Mouse (Mus musculus): Measurements from ENCODE around the gene Camta2. TPM values are rescaled to one million over a fixed set of nuclear protein-coding genes. Genes with fewer than 3 reads are reported as not detected.

Gene Camta2
- polyA plus RNA-seq, 1 experiment from 2014 or later, result 9.8 TPM

DNA sequence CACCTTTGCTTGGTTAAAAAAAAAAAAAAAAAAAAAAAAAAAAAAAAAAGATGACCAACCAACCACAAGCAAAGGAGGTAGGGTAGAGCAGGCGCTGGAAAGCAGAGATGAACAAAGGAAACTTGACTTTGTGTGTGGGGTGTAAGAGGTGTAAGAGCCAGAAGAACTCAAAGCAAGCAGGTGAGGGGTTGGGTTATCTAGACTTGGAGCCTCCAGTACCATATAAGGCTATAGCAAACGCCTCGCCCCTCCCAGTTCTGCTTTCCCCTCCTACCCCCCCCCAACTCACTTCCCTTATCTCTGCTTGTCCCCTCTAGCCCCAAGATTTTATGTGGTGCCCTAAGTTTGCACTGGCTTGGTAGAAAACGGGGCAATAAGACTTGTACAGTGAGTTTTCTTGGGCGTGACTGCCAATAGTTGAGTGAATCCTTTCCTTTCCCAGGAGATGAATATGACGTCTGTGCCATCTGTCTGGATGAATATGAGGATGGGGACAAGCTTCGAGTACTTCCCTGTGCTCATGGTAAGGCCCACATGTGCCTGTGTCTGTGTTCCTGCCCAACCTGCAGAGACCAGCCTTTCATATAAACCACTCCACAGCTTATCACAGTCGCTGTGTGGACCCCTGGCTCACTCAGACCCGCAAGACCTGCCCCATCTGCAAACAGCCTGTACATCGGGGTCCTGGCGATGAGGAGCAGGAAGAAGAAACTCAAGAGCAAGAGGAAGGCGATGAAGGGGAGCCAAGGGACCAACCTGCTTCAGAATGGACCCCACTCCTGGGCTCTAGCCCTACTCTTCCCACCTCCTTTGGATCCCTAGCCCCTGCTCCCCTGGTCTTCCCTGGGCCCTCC is 37.4 kb downstream of the Camta2 start:
- Histone ChIP-seq H3K4me3 (peak overlapping the region; percentile 18; the same call in 1 of the 2 replicates), H3K9me3 (replicated peaks) (no peaks in the 10 kb centered on the region), H3K27me3 (ENCODE audit: low read depth, poor library complexity, severe bottlenecking) (no peaks in the 10 kb centered on the region), H3K27ac (replicated peaks) (no peak overlapping the region), H3K4me1 (peaks cover 60% of the 10 kb centered on the region), H3K36me3 (peaks cover 55% of the 10 kb centered on the region)
- 81% methylated on average over 12 of the region's 12 CpGs for WGBS
- DNase-seq (ENCODE audit: low spot score), result no peak

DNA sequence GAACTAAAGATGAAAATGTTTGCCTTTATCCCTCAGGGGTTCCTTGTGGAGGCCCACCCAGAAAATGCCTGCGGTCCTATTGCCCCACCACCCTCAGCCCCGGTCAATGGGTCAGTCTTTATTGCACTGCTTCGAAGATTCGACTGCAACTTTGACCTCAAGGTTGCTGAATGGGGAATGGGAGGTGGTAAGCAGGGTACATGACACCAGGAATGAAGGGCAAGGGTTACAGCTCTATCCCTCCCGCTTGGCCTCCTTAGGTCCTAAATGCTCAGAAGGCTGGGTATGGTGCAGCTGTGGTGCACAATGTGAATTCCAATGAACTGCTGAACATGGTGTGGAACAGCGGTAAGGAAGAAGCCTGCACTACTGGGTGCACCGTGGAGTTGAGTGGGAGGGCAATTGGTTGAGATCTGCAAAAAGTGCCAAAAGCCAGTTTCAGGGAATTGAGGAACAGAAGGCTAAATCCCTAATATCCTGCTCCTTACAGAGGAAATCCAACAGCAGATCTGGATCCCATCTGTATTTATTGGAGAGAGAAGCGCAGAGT is 38.6 kb downstream of the Camta2 start:
- Histone ChIP-seq H3K27me3 (ENCODE audit: low read depth, poor library complexity, severe bottlenecking) (no peaks in the 10 kb centered on the region), H3K9me3 (replicated peaks) (no peaks in the 10 kb centered on the region), H3K4me3 (peak overlapping the region; percentile 90; the same call in 1 of the 2 replicates), H3K4me1 (peaks cover 57% of the 10 kb centered on the region), H3K27ac (replicated peaks) (no peak overlapping the region), H3K36me3 (peaks cover 68% of the 10 kb centered on the region)
- no peak for DNase-seq (ENCODE audit: low spot score)
- WGBS, result 85% methylated on average over 8 of the region's 8 CpGs

DNA sequence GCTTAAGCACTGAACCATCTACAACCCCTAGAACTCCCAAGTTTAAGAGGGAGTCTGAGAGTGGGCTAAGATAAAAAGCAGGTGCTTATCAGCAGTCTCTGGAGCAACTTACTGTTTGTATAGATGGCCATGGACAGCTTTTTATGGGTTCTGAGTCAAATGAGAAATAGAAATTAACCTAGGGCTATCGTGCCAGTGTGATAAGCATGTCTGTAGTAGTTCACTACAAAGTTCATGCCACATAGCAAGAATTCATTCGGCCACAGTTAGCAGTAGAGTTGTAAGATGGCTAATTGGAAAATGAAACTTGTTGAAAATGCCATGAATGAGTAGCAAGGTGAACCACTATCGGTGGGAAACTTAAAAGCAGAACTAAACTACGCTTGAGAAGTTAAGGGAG is 39.4 kb downstream of the Camta2 start:
- Histone ChIP-seq H3K9me3 (replicated peaks) (no peaks in the 10 kb centered on the region), H3K36me3 (peaks cover 75% of the 10 kb centered on the region), H3K4me1 (peaks cover 57% of the 10 kb centered on the region), H3K27me3 (ENCODE audit: low read depth, poor library complexity, severe bottlenecking) (no peaks in the 10 kb centered on the region), H3K27ac (replicated peaks) (no peak overlapping the region), H3K4me3 (peak overlapping the region; percentile 90)
- 86% methylated on average over 4 of the region's 4 CpGs for WGBS
- DNase-seq (ENCODE audit: low spot score), result no peak

DNA sequence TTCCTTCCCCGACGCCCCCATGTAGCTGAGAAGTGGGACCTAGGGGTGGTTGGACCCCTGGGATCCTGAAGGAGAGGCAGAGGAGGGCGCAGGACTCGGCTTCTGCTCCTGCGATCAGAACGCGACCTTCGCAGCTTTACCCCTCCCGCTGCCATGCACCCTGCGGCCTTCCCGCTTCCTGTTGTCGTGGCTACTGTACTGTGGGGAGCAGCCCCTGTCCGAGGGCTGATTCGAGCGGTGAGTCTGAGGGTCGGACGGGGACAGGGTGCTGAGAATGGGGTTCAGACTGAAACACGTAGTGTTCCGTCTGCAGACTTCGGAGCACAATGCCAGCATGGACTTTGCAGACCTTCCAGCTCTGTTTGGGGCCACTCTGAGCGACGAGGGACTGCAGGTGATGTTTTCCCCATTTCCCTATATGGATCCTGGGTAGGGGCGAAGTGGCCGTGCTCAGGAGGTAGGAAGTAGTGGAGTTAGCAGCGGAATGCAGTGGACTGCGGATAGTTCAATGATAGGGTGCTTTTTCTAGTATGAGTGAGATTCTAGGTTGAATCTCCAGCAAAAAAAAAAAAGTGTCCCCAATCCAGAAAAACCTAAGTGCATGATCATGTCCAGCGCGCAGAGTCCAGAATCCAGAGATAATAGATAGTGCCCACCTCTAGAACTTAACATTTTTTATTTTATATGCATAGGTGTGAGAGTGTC is 40.0 kb downstream of the Camta2 start:
- 5% methylated on average over 28 of the region's 28 CpGs for WGBS
- peaks cover 78% of the 10 kb centered on the region for H3K36me3 ChIP-seq

DNA sequence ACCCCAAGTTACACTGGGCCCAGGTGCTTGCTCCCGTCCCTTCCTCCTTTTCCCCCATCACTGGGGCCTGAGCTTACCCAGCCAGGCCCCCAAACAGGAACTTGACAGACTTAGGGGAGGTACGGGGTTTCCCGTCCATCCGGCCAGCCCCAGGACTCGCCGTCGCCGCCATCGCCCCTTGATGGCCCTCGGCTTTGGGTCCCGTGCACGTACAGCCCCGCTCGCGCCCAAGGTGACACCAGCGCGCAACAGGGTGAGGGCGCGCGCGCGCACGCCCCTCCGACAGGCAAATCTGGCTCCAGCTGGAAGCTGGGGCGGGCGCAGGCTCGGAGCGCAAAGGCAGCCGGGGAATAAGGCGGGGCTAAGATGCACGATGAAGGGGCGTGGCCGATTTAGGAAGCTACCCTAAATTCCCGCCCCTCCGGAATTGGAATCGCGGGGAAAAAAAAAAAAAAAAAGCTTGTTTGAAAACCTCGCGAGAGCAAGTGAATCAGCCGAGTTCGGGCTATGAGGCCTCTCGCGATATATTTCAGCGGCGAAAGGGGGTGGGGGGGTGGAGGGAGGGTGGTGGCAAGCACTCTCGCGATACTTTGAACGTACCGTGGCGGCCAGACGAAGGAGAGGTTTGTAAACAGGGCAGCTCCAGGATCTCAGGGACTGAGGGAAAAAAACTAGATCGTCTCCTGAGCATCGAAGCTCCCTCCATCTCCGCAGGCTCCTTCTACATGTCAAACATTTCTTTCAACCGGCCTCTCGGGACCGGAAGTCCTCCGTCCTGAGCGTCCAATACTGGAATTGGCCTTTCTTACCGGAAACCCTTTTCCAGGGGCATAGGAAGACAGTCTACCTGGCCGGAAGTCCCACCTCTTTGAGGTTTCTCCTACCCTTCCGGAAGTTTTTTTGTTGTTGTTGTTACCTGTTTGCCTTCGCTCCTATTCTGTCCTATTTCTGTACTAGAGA is 40.9 kb downstream of the Camta2 start, which contains the start of the genes Rnf167 and Slc25a11:
Gene Rnf167 (plus strand): TSS at position 545 of the 960 bp plus-strand sequence.
Gene Slc25a11 (minus strand): TSS at position 789 of the 960 bp plus-strand sequence.
- DNase-seq (ENCODE audit: low spot score), result peak; percentile 97
- Histone ChIP-seq H3K36me3 (peaks cover 71% of the 10 kb centered on the region), H3K4me1 (peaks cover 43% of the 10 kb centered on the region), H3K27me3 (ENCODE audit: low read depth, poor library complexity, severe bottlenecking) (no peaks in the 10 kb centered on the region), H3K9me3 (replicated peaks) (no peaks in the 10 kb centered on the region), H3K4me3 (peak within 1 kb of the TSS; percentile 90), H3K27ac (replicated peaks) (peak within 1 kb of the TSS; percentile 95)
- WGBS, result under 1% methylated on average over 63 of the region's 63 CpGs

More for the DNA sequence above, 40.0 kb downstream of the Camta2 start:
- H3K9me3 ChIP-seq (replicated peaks), result no peaks in the 10 kb centered on the region
- H3K27ac ChIP-seq (replicated peaks), result peak overlapping the region; percentile 95
- H3K27me3 ChIP-seq (ENCODE audit: low read depth, poor library complexity, severe bottlenecking), result no peaks in the 10 kb centered on the region
- DNase-seq (ENCODE audit: low spot score), result no peak
- H3K4me3 ChIP-seq, result peak overlapping the region; percentile 90
- H3K4me1 ChIP-seq, result peaks cover 52% of the 10 kb centered on the region

DNA sequence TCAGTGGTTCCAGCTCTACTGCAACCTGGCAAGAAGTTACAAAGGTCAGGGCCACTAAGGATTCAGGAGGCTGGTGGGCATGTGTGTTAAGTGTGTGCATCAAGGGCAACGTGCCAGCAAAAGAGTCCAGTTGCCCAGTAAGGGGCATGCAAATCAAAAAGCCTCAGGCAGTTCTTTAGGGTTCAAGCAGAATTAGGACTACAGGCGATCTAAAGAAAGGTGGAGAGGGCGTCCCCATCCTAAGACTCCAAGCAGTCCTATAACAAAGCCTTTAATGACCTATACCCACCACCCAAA is 41.7 kb downstream of the Camta2 start:
- Histone ChIP-seq H3K27ac (replicated peaks) (peak overlapping the region; percentile 95), H3K36me3 (peaks cover 64% of the 10 kb centered on the region), H3K9me3 (replicated peaks) (no peaks in the 10 kb centered on the region), H3K27me3 (ENCODE audit: low read depth, poor library complexity, severe bottlenecking) (no peaks in the 10 kb centered on the region), H3K4me1 (peaks cover 41% of the 10 kb centered on the region), H3K4me3 (peak overlapping the region; percentile 90)
- 27% methylated on average over 3 of the region's 3 CpGs for WGBS
- no peak for DNase-seq (ENCODE audit: low spot score)

DNA sequence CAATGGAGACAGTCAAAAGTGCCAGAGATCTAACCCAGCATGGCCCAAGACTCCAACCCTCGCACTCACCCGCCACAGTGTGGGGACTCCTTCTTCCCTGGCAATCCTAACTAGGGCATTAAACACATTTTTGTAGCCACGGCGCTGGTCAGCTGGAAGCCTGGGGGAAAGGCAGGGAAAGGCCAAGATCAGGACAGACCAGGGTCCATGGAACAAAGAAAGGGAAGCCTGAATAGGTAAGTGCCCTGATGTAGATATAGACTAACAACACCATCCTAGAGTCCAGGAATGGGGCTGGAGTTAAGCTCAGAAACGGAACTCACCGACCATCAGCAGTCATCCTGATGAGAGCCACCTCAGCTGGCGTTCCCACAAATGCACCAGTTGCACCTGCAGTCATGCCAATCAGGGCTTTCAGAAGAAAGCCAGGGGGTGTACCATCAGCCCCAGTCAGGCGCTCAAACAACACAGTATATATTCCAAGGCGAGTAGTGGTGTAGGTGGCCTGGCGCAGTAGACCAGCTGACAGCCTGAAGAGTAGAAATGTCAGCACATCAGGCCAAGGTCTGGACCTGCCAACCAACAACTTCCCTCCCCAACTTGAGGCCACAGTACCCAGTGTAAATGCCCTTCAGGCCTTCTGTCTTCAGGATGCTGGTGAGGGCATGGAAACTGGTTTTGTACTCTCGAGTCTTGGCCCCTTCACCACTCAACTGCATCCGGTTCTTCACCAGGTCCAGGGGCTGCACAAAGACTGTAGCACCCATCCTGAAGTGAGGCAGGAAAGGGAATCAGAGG is 42.2 kb downstream of the Camta2 start:
- Histone ChIP-seq H3K9me3 (replicated peaks) (no peaks in the 10 kb centered on the region), H3K36me3 (peaks cover 58% of the 10 kb centered on the region)
- WGBS, result 92% methylated on average over 12 of the region's 12 CpGs

DNA sequence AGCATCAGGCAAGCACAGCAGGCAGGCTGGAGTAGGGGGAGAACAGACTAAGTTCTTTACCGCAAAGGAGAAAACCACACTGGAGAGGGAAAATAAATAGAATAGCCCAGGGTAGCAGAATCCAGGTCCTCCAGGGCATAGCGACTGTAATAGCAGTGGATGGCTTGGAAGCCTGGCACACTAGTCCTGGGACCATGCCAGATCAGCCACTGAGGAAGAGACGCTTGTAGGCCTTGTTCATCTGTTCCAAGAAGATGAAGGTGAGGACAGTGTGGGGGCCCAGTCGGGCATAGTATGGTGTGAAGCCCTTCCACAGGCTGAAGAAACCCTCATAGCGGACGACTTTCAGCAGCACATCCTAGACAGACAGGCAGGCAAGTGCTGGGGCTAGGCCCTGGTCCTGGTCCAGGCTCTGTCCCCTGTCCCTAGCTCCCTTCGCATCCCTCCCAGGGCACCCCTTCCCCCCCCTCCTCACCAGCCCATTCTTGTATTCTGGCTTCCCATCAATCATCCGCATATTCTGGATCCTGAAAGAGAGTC is 43.3 kb downstream of the Camta2 start:
- peaks cover 35% of the 10 kb centered on the region for H3K4me1 ChIP-seq
- DNase-seq (ENCODE audit: low spot score), result no peak

More for the DNA sequence above, 42.2 kb downstream of the Camta2 start:
- Histone ChIP-seq H3K27me3 (ENCODE audit: low read depth, poor library complexity, severe bottlenecking) (no peaks in the 10 kb centered on the region), H3K27ac (replicated peaks) (peak overlapping the region; percentile 95), H3K4me3 (peak overlapping the region; percentile 90), H3K4me1 (peaks cover 36% of the 10 kb centered on the region)
- DNase-seq (ENCODE audit: low spot score), result no peak

DNA sequence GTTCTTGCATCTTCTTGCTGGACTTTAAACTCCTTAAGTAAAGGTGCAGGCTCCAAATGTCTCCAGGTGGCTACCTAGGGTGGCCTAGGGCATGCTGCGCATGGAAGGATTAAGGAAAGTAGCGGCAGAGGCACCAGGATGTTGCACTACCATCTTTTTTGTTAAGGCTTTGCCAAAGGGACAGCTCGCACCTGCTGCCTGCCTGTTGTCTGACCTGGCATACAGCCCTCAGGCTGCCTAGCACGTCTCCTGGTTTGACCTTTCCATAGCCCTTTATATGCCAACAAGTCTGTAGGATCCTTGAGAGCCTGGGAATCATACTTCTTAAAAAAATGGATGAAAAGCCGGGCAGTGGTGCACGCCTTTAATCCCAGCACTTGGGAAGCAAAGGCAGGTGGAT is 44.9 kb downstream of the Camta2 start:
- no peaks in the 10 kb centered on the region for H3K27me3 ChIP-seq (ENCODE audit: low read depth, poor library complexity, severe bottlenecking)
- no peaks in the 10 kb centered on the region for H3K9me3 ChIP-seq (replicated peaks)
- no peak overlapping the region for H3K4me3 ChIP-seq
- peaks cover 33% of the 10 kb centered on the region for H3K36me3 ChIP-seq
- DNase-seq (ENCODE audit: low spot score), result no peak
- no peak overlapping the region for H3K27ac ChIP-seq (replicated peaks)
- peaks cover 22% of the 10 kb centered on the region for H3K4me1 ChIP-seq
- 90% methylated on average over 6 of the region's 6 CpGs for WGBS

More for the DNA sequence above, 43.3 kb downstream of the Camta2 start:
- no peaks in the 10 kb centered on the region for H3K27me3 ChIP-seq (ENCODE audit: low read depth, poor library complexity, severe bottlenecking)
- 96% methylated on average over 8 of the region's 8 CpGs for WGBS
- no peaks in the 10 kb centered on the region for H3K9me3 ChIP-seq (replicated peaks)
- peak overlapping the region; percentile 23 for H3K4me3 ChIP-seq
- H3K27ac ChIP-seq (replicated peaks), result no peak overlapping the region
- H3K36me3 ChIP-seq, result peaks cover 48% of the 10 kb centered on the region

DNA sequence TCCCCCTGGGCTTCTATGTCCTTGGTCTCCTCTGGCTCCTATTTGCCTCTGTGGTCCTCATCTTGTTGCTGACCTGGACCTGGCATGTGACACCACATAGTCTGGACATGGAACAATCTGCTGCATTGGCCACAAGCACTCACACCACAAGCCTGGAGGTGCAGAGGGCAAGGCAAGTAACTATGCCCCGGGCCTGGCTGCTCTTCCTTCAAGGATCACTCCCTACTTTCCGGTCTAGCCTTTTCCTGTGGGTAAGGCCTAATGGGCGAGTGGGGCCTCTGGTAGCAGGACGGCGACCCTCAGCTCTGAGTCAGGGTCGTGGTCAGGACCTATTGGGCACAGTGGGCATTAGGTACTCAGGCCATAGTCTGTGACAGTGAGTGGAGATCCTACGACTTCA is 46.7 kb downstream of the Camta2 start:
- peaks cover 12% of the 10 kb centered on the region for H3K4me1 ChIP-seq
- DNase-seq (ENCODE audit: low spot score), result no peak
- H3K27me3 ChIP-seq (ENCODE audit: low read depth, poor library complexity, severe bottlenecking), result no peaks in the 10 kb centered on the region
- no peaks in the 10 kb centered on the region for H3K9me3 ChIP-seq (replicated peaks)
- 80% methylated on average over 7 of the region's 7 CpGs for WGBS
- H3K27ac ChIP-seq (replicated peaks), result no peak overlapping the region
- H3K36me3 ChIP-seq, result peaks cover 33% of the 10 kb centered on the region
- H3K4me3 ChIP-seq, result no peak overlapping the region

DNA sequence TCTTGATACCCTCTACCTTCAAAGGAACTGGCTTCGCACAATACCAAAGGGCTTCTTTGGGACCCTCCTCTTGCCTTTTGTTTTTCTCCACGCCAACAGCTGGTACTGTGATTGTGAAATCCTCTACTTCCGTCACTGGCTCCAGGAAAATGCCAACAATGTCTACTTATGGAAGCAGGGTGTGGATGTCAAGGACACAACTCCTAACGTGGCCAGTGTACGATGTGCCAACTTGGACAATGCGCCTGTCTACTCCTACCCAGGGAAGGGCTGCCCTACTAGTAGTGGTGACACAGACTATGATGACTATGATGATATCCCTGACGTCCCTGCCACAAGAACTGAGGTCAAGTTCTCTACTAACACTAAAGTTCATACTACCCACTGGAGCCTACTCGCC is 47.9 kb downstream of the Camta2 start:
- Histone ChIP-seq H3K4me1 (no peaks in the 10 kb centered on the region), H3K27me3 (ENCODE audit: low read depth, poor library complexity, severe bottlenecking) (no peaks in the 10 kb centered on the region), H3K36me3 (peaks cover 23% of the 10 kb centered on the region), H3K27ac (replicated peaks) (no peak overlapping the region), H3K4me3 (no peak overlapping the region), H3K9me3 (replicated peaks) (no peaks in the 10 kb centered on the region)
- WGBS, result 82% methylated on average over 8 of the region's 8 CpGs
- no peak for DNase-seq (ENCODE audit: low spot score)
